Mouse (Mus musculus) megakaryocyte, embryonic 14.5 days (primary cell): Measurements from ENCODE around the gene Igfbp2. TPM values are rescaled to one million over a fixed set of nuclear protein-coding genes. Genes with fewer than 3 reads are reported as not detected.

ENCODE experiments used
- H3K27me3 ChIP-seq: replicated peaks from 2 replicates; pipeline ENCODE3; 2012; ENCODE audit warnings: inconsistent platforms
- H3K36me3 ChIP-seq: replicated peaks from 2 replicates; pipeline ENCODE3; 2012; ENCODE audit warnings: low read length, inconsistent platforms, mixed read lengths
- H3K4me1 ChIP-seq: 2 replicates; pipeline ENCODE4 v1.6.1; 2012; ENCODE audit warnings: inconsistent platforms
- H3K4me3 ChIP-seq: replicated peaks from 2 replicates; pipeline ENCODE3; 2012; ENCODE audit warnings: moderate library complexity, mild to moderate bottlenecking, inconsistent platforms
- H3K9me3 ChIP-seq: 2 replicates; pipeline ENCODE4 v1.6.1; 2012; ENCODE audit warnings: inconsistent platforms
- FLI1 ChIP-seq: IDR thresholded peaks from 2 replicates; pipeline ENCODE4 v1.6.1; 2012; ENCODE audit warnings: low read length, inconsistent platforms, mixed read lengths
- GATA1 ChIP-seq: IDR thresholded peaks from 3 replicates; pipeline ENCODE4 v1.6.1; 2012; ENCODE audit warnings: mixed read lengths, low read length, inconsistent platforms, borderline replicate concordance
- polyA plus RNA-seq: library from polyadenylated mRNA; stranded (reverse); fragments of >175 nt; gene quantifications from 2 replicates; pipeline ENCODE4 v1.2.3, GENCODE M21; 2012; ENCODE audit warnings: low replicate concordance; ENCODE audit not compliant: insufficient read depth

Igfbp2 gene
- polyA plus RNA-seq, 1 experiment, result not detected

- TF ChIP-seq GATA1 (no peak), FLI1 (no peak)
- peaks cover 19% of the 10 kb centered on the region for H3K27me3 ChIP-seq
- H3K4me3 ChIP-seq, result no peak overlapping the region
Observed at GRCm38 (mm10) chr1:72861702-72862101, 37.4 kb downstream of the Igfbp2 start.

DNA sequence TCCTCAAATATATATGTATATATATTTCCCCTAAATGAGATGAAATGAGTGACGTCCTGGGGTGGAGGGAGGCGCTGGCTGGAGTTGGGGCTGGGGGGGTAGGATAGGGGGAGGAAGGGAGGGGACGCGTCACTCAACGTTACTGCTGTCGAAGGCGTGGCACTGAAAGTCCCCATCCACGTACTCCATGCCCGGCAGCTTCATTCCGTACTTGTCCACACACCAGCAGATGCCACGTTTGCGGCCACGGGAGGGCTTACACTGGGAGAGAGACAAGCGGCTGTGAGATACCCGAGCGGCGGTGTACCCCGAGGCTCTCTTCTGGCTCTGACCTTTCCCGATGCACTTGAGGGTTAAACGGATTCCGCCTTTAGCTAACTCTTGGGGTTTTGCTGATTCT, 37.9 kb downstream of the Igfbp2 start:
- TF ChIP-seq GATA1, result no peak
- TF ChIP-seq FLI1, result no peak
- Histone ChIP-seq H3K9me3 (no peaks in the 10 kb centered on the region), H3K27me3 (peaks cover 17% of the 10 kb centered on the region), H3K4me3 (no peak overlapping the region), H3K36me3 (no peaks in the 10 kb centered on the region), H3K4me1 (peaks cover under 1% of the 10 kb centered on the region; the same call in 1 of the 2 replicates)

More at GRCm38 (mm10) chr1:72861702-72862101, 37.4 kb downstream of the Igfbp2 start:
- H3K4me1 ChIP-seq, result no peaks in the 10 kb centered on the region
- H3K36me3 ChIP-seq, result no peaks in the 10 kb centered on the region
- no peaks in the 10 kb centered on the region for H3K9me3 ChIP-seq

GRCm38 (mm10) chr1:72863692-72864091, 39.4 kb downstream of the Igfbp2 start:
- Histone ChIP-seq H3K27me3 (peaks cover 21% of the 10 kb centered on the region), H3K4me3 (no peak overlapping the region), H3K9me3 (no peaks in the 10 kb centered on the region), H3K4me1 (peaks cover 10% of the 10 kb centered on the region), H3K36me3 (no peaks in the 10 kb centered on the region)
- TF ChIP-seq FLI1, result no peak
- TF ChIP-seq GATA1, result no peak

DNA sequence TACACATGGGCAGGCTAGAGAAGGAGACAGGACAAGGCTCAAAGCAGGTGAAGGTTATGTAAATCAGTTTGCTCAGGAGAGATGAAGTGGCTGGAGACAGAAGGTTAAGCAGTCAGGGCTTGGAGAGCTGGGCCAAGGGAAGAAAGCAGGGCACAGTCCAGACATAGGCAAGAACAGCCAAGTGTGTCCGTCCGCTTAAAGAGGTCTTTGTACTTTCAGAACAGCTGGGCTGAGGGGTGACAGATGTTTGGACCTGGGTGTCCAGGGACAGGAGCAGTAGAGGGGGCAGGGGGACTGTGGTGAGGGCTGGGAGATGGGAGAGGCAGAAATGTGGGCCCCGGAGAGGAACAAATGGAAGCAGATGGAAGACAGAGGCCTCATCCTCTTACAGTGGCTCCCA, 40.0 kb downstream of the Igfbp2 start:
- Histone ChIP-seq H3K4me1 (peaks cover 15% of the 10 kb centered on the region), H3K4me3 (no peak overlapping the region), H3K9me3 (no peaks in the 10 kb centered on the region), H3K27me3 (peaks cover 25% of the 10 kb centered on the region), H3K36me3 (no peaks in the 10 kb centered on the region)
- TF ChIP-seq FLI1 (no peak), GATA1 (no peak)

DNA sequence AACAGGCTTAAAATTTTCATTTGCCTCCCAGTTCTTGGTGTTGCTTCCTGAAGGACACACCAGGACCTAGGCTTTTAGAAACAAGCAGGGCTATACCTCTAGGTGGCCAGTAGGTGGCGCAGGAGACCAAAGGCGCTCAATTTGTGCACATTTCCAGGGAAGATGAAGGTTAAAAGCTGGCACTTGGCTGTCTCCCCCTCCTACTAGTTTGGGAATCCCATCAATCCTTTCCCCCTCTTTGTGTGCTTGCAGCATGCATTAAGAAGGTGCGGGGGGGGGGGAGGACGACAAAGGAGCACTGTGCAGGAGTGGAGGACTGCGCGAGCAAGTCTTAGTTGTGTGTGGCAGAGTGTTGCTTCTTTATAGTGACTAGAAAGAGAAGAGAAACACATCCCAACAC, 41.6 kb downstream of the Igfbp2 start:
- H3K36me3 ChIP-seq, result no peaks in the 10 kb centered on the region
- TF ChIP-seq FLI1 (no peak), GATA1 (no peak)
- H3K27me3 ChIP-seq, result peaks cover 37% of the 10 kb centered on the region
- H3K4me1 ChIP-seq, result peaks cover 32% of the 10 kb centered on the region
- H3K4me3 ChIP-seq, result no peak overlapping the region
- no peaks in the 10 kb centered on the region for H3K9me3 ChIP-seq

DNA sequence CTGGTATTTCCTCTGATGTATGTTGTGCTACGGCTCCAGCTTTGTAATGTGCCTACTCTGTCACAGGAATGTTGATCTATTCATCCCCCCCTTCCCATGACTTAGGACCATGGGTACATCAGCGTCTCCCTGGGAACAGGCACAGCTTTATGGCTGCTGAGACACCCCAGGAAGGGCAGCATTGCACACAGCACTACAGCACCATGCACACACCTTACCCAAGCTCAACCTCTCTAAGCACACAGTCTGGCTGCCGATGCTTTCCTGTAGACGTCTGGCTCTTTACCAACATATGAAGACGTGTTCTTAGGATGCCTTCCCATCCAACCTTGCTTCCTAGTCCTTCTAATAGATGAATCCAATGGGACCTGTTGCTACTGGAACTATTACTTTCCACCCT, 42.1 kb downstream of the Igfbp2 start:
- Histone ChIP-seq H3K36me3 (no peaks in the 10 kb centered on the region), H3K4me1 (peaks cover 37% of the 10 kb centered on the region), H3K9me3 (no peaks in the 10 kb centered on the region), H3K27me3 (peaks cover 42% of the 10 kb centered on the region), H3K4me3 (no peak overlapping the region)
- TF ChIP-seq FLI1 (no peak), GATA1 (no peak)

- TF ChIP-seq GATA1 (no peak), FLI1 (no peak)
- Histone ChIP-seq H3K4me1 (peaks cover 45% of the 10 kb centered on the region), H3K27me3 (peaks cover 48% of the 10 kb centered on the region)
Observed at GRCm38 (mm10) chr1:72867346-72867745, 43.0 kb downstream of the Igfbp2 start.

GRCm38 (mm10) chr1:72868429-72869215, 44.3 kb downstream of the Igfbp2 start:
- Histone ChIP-seq H3K36me3 (no peaks in the 10 kb centered on the region), H3K4me1 (peaks cover 53% of the 10 kb centered on the region), H3K27me3 (peaks cover 58% of the 10 kb centered on the region), H3K9me3 (no peaks in the 10 kb centered on the region), H3K4me3 (peak overlapping the region; percentile 21)
- no peak for TF ChIP-seq GATA1
- TF ChIP-seq FLI1, result no peak

More at GRCm38 (mm10) chr1:72867346-72867745, 43.0 kb downstream of the Igfbp2 start:
- H3K9me3 ChIP-seq, result no peaks in the 10 kb centered on the region
- no peak overlapping the region for H3K4me3 ChIP-seq
- no peaks in the 10 kb centered on the region for H3K36me3 ChIP-seq

- no peak for TF ChIP-seq GATA1
- no peak for TF ChIP-seq FLI1
- Histone ChIP-seq H3K9me3 (no peaks in the 10 kb centered on the region), H3K4me3 (no peak overlapping the region), H3K27me3 (peaks cover 60% of the 10 kb centered on the region), H3K4me1 (peaks cover 58% of the 10 kb centered on the region), H3K36me3 (no peaks in the 10 kb centered on the region)
Observed at GRCm38 (mm10) chr1:72869275-72869674, 45.0 kb downstream of the Igfbp2 start.
